Mouse (Mus musculus) erythroblast, embryonic 14.5 days (primary cell): ENCODE results near the gene Hpcal1.

Experiments used
- GATA1 ChIP-seq: IDR thresholded peaks from 2 replicates; pipeline ENCODE4 v1.6.1; 2012; ENCODE audit warnings: low read length, inconsistent platforms, mixed read lengths
- TAL1 ChIP-seq: IDR thresholded peaks from 3 replicates; pipeline ENCODE4 v1.6.1; 2012; ENCODE audit warnings: low read length, inconsistent platforms, mixed read lengths

- TF ChIP-seq GATA1 (no peak), TAL1 (no peak)
These were observed 29.2 kb upstream of the Hpcal1 start for GRCm38 (mm10) chr12:17661483-17661920.
